Mouse (Mus musculus) liver, embryonic 13.5 days (tissue): ENCODE data around the gene Atp6ap1l. TPM values are rescaled to one million over a fixed set of nuclear protein-coding genes. Genes with fewer than 3 reads are reported as not detected.

Experiments
- ATAC-seq: fragments of 200-750 bp; cut with Nextera tagmentation; 2 replicates; pipeline ENCODE4 v1.8.0; 2017; ENCODE audit warnings: low read depth, mild to moderate bottlenecking, moderate number of reproducible peaks, moderate library complexity
- DNase-seq: peaks from one replicate; pipeline ENCODE4 v3.0.0; 2022
- H3K27ac ChIP-seq: fragments of 300-500 bp; sonication (generic); 2 replicates; pipeline ENCODE4 v1.5.1; 2015; ENCODE audit warnings: moderate library complexity, mild to moderate bottlenecking, inconsistent platforms
- H3K27me3 ChIP-seq: fragments of 300-500 bp; sonication (generic); 2 replicates; pipeline ENCODE4 v1.6.1; 2015; ENCODE audit warnings: mild to moderate bottlenecking, inconsistent platforms
- H3K36me3 ChIP-seq: fragments of 300-500 bp; sonication (generic); 2 replicates; pipeline ENCODE4 v1.6.1; 2015; ENCODE audit warnings: mild to moderate bottlenecking, inconsistent platforms
- H3K4me1 ChIP-seq: fragments of 300-500 bp; sonication (generic); replicated peaks from 2 replicates; pipeline ENCODE4 v1.6.1; 2015; ENCODE audit warnings: inconsistent platforms
- H3K4me2 ChIP-seq: fragments of 300-500 bp; sonication (generic); 2 replicates; pipeline ENCODE4 v1.6.1; 2015; ENCODE audit warnings: inconsistent platforms, mild to moderate bottlenecking, moderate library complexity
- H3K4me3 ChIP-seq: fragments of 300-500 bp; sonication (generic); replicated peaks from 2 replicates; pipeline ENCODE4 v1.5.1; 2015; ENCODE audit warnings: mild to moderate bottlenecking, inconsistent platforms
- H3K9ac ChIP-seq: fragments of 300-500 bp; sonication (generic); 2 replicates; pipeline ENCODE4 v1.6.1; 2015; ENCODE audit warnings: mild to moderate bottlenecking, inconsistent platforms
- H3K9me3 ChIP-seq: fragments of 300-500 bp; sonication (generic); replicated peaks from 2 replicates; pipeline ENCODE4 v1.6.1; 2016; ENCODE audit warnings: inconsistent platforms
- WGBS: fragments of 180-500 bp; shearing (Covaris S2); methylation state at CpG from one replicate; pipeline ENCODE4 v1.1.7; 2015; ENCODE audit not compliant: insufficient replicate concordance; 5-methylcytosine and 5-hydroxymethylcytosine counted together
- polyA plus RNA-seq: library from polyadenylated mRNA; unstranded; fragments of >200 nt; fragmentation: Nextera tagmentation; extraction: Ambion mirVana; gene quantifications from 2 replicates; pipeline ENCODE4 v1.2.1, GENCODE M21; 2015

Gene Atp6ap1l
- polyA plus RNA-seq, 1 experiment from 2014 or later = not detected

DNA sequence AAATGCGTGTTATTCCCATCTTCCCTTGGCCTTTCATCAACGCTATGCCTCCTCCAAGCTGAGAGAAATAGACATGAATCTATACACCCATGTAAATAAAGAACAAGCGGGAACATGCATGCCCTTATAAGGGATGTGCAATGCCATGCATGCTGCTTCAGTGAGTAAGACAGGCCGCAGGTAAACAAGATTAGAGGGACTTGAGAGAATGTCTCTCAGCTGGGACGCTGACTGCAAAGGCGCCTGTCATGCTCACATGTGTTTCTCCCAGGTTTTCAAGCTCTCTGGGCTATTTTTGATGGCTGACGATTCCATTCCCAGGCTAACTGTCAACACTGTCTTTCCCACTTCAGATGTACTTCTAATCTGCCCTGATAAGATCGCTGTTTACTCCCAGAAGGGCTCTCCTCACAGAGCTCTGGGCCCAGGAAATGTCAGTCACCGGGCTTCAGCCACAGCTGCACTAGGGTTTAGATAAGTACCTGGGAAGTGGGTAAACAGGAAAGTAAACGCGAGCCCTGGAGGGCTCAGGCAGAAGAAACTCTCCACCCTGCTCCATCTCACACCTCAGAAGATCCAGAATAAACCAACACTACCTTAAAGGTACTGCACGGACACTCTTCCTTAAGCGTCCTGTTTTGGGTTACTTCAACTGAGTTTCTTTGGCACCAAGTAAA is 19.2 kb downstream of the Atp6ap1l start:
- Histone ChIP-seq H3K9ac (peak overlapping the region; percentile 30), H3K4me3 (peak overlapping the region; percentile 47), H3K36me3 (no peaks in the 10 kb centered on the region), H3K4me2 (peak overlapping the region; percentile 68), H3K27ac (no peak overlapping the region), H3K4me1 (peaks cover 22% of the 10 kb centered on the region), H3K9me3 (no peaks in the 10 kb centered on the region), H3K27me3 (no peaks in the 10 kb centered on the region)
- peak; percentile 5 for DNase-seq
- WGBS = 30% methylated on average over 13 of the region's 13 CpGs
- peak; percentile 63 for ATAC-seq

DNA sequence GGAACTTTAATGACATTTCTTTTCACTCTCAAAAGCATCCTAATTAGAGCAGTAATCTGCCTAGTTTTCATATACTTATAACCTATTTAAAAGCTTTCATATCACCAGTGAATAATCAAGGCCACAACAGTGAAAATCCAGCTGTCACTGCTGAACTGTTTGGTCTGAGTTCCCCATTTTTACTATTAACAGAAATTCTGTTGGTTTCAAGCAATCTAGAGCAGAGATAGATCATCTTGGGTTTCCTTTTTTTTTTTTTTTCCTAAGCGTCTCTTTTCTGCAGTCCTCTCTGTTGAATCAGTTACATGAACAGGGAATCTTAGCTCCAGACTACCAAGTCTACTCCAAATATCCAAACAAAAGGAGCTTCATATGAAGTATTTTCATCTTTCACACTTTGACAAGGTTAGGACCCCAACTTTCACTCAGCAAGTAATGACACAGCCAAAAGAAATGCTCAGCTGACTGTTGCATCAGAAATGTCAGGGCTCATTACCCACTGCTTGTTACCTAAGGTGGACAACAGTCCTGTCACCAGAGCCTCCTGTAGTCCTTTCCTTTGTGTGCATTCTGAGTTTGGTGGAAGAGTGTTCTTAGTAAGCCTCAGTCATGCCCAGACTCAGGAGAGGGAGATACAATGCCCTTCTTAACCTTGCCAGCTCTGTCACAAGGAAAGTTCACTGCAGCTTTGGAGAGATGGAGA is 23.3 kb downstream of the Atp6ap1l start:
- WGBS = 29% methylated on average over 1 of the region's 1 CpGs
- Histone ChIP-seq H3K36me3 (no peaks in the 10 kb centered on the region), H3K27me3 (no peaks in the 10 kb centered on the region), H3K4me3 (no peak overlapping the region), H3K4me1 (peaks cover 8% of the 10 kb centered on the region), H3K4me2 (no peak overlapping the region), H3K27ac (no peak overlapping the region), H3K9me3 (no peaks in the 10 kb centered on the region), H3K9ac (no peak overlapping the region)
- ATAC-seq (no peak), DNase-seq (no peak)

DNA sequence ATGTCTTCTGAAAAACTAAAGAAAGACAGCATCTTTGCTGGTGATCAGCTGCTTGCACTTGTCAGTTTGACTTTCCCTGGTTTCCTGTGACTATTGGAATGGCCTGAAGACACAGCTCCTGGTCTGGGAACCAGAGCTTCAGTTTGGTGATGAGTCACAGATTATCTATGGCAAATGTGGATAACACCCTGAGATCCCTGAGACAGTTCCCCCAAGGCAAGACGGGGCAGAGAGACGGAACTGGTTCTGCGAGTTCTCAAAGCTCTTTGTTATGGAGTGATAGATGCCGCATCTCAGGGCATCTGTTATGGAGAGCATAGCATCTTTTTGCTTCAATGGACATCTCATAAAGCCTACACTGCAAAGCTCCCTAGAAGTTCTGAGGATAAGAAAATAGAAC is 33.6 kb downstream of the Atp6ap1l start:
- H3K9ac ChIP-seq = no peak overlapping the region
- no peak overlapping the region for H3K4me2 ChIP-seq
- H3K4me1 ChIP-seq = no peaks in the 10 kb centered on the region
- no peaks in the 10 kb centered on the region for H3K27me3 ChIP-seq
- no peaks in the 10 kb centered on the region for H3K36me3 ChIP-seq
- ATAC-seq (no peak), DNase-seq (no peak)
- no peak overlapping the region for H3K27ac ChIP-seq
- 58% methylated on average over 4 of the region's 4 CpGs for WGBS
- no peak overlapping the region for H3K4me3 ChIP-seq
- no peaks in the 10 kb centered on the region for H3K9me3 ChIP-seq

DNA sequence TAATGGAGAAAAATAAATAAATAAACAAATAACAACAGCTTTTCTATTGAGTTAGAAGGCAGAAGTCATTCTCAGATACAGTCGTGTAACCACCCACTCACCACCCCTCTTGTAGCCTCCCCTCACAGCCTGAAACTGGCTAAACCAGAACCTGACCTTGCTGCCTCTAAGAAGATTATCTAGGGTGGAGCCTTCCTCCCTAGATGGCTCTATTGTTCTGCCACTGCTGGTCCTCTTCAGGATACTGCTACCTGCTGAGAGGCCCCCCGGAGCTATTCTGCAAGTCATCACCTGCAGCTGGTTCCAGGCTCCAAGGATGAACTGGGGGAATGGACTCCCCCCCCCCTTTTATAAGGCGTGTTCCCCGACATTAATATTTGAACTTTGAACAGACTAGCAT is 36.0 kb downstream of the Atp6ap1l start:
- DNase-seq = no peak
- Histone ChIP-seq H3K36me3 (no peaks in the 10 kb centered on the region), H3K4me1 (no peaks in the 10 kb centered on the region), H3K27me3 (no peaks in the 10 kb centered on the region), H3K9ac (no peak overlapping the region), H3K27ac (no peak overlapping the region), H3K9me3 (no peaks in the 10 kb centered on the region), H3K4me3 (no peak overlapping the region), H3K4me2 (no peak overlapping the region)
- WGBS = 43% methylated on average over 4 of the region's 4 CpGs
- no peak for ATAC-seq

DNA sequence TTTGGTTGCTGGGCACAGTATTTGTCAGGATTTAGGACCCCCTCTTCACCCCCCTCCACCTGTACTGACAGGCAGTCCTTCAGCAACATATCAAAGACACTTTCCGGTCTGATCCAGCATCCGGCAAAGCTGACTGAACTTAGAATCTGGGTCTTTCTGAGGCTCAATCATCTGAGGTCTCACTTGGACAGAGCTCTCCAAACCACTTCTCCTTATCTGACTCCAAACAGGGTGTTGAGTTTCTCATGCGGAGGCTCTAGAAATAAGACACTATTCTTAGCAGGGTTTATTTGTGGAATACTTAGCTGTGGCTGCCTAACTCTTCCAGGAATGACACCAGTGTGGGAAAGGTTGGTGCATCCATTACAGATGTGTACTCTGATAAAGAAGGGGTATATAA is 43.0 kb downstream of the Atp6ap1l start:
- ATAC-seq = no peak
- H3K4me1 ChIP-seq = no peaks in the 10 kb centered on the region
- no peak overlapping the region for H3K4me2 ChIP-seq
- no peaks in the 10 kb centered on the region for H3K9me3 ChIP-seq
- H3K9ac ChIP-seq = no peak overlapping the region
- WGBS = 31% methylated on average over 3 of the region's 3 CpGs
- H3K4me3 ChIP-seq = no peak overlapping the region
- H3K27me3 ChIP-seq = no peaks in the 10 kb centered on the region
- H3K27ac ChIP-seq = no peak overlapping the region
- no peaks in the 10 kb centered on the region for H3K36me3 ChIP-seq
- no peak for DNase-seq

DNA sequence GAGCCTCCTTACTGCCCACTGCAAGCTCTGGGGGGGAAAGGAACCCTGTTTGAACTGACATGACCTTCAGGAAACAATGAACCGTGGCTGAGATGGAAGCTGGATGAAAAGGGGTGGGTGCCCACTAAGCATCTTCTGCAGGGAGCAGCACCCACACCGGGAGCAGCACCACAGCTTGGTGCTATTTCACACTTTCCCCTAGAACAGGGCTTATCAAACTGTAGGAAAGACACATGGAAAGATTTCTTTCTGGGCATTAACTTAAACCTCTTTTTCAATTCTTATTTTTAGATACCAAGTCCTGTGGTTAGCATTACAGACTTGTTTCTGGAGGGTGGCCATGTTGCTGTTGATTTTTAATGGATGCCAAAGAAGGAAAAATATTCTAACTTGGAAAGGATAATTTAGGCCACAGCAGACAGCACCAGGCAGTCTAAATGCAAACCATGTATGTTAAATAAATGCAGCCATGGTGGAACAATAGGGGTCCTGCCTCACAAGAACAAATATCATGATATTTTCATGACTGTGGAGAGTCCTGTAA is 44.2 kb downstream of the Atp6ap1l start:
- Histone ChIP-seq H3K4me1 (no peaks in the 10 kb centered on the region), H3K27ac (no peak overlapping the region), H3K4me2 (no peak overlapping the region), H3K9me3 (no peaks in the 10 kb centered on the region), H3K36me3 (no peaks in the 10 kb centered on the region), H3K9ac (no peak overlapping the region), H3K27me3 (no peaks in the 10 kb centered on the region), H3K4me3 (no peak overlapping the region)
- no peak for DNase-seq
- WGBS = 45% methylated on average over 2 of the region's 2 CpGs
- ATAC-seq = no peak

DNA sequence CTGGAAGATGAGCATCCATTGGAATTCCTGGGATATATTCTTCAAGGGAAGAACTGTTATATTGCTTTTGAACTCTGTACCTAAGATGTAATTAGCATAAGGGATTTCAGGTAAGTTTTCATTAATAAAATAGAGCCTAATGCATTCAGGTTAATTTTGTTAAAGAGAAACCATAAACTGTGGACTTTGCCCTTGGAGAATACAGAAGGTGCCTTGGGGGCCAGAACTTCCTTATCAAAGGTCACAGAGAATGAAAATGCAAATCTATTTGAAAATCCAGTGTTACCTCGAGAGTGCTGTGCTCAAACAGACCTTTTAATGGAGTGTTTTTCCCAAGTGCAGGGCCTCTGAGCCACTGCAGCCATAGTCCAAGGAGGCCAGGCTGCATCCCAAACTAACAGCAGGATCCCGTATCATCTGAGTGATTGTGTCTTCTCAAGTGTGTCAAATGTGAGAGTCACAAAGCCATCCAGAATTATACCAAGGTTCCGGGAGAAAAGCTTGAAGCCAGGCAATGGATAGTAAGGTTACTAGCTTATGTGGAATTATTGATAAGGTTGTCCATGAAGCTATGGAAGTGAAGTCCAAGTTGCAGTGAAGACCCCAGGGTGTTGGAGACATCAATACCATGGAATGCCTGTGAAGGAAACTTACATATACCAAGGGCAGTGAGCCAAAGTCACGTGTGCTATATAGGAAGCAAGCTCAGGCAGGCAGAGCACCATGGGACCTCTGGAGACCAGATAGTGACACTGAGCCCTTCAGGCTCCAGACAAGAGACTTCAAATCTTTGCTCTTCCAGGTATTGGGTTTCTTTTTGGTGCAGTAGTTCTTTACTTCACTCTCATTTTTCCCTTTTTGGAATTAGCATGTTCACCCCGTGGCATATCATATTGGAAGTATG is 52.2 kb downstream of the Atp6ap1l start:
- DNase-seq (no peak), ATAC-seq (no peak)
- H3K27ac ChIP-seq = no peak overlapping the region
- H3K4me1 ChIP-seq = no peaks in the 10 kb centered on the region
- H3K4me2 ChIP-seq = no peak overlapping the region
- no peaks in the 10 kb centered on the region for H3K27me3 ChIP-seq
- no peak overlapping the region for H3K4me3 ChIP-seq
- no peak overlapping the region for H3K9ac ChIP-seq
- H3K9me3 ChIP-seq = no peaks in the 10 kb centered on the region
- no peaks in the 10 kb centered on the region for H3K36me3 ChIP-seq
- WGBS = 59% methylated on average over 5 of the region's 5 CpGs

DNA sequence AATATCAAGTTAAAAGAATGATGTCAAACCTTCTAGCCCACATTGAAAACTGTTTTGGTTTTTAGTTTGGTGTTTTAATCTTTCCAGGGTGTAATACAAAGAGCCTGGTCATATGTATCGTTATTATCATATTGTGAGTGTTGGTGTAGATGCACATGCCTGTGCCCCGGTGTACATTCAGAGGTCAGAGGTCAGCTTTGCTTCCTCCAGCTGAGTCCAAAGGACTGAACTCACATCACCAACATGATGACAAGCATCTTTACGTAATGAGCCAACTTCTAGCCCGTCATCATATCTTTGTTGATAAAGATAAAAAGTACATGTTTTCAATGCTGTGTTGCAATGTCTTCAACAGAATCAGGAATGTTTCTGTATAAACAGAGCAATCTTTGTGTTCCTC is 53.4 kb downstream of the Atp6ap1l start:
- no peak for DNase-seq
- WGBS = 65% methylated on average over 4 of the region's 4 CpGs
- Histone ChIP-seq H3K27me3 (no peaks in the 10 kb centered on the region), H3K4me1 (no peaks in the 10 kb centered on the region), H3K9me3 (no peaks in the 10 kb centered on the region), H3K4me3 (no peak overlapping the region), H3K4me2 (no peak overlapping the region), H3K27ac (no peak overlapping the region), H3K9ac (no peak overlapping the region), H3K36me3 (no peaks in the 10 kb centered on the region)
- no peak for ATAC-seq

DNA sequence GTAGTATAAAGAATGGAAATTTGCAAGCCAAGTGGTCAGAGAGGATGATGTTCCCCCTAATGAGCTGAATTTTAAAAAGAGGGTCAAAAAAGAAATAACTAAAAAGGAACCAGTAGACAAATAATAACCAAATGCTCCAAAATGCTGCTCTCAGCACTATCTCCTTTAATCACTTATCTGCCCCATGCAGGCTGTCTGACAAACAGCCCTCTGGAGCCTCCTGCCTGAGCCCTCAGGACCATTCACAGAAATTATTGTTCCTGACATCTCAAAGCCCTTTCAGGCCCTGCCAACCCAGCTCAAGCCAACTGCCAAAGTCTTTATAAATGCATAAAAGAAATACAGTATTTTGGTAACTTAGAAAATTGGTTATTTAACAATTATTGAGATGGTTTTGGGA is 61.0 kb downstream of the Atp6ap1l start:
- no peaks in the 10 kb centered on the region for H3K36me3 ChIP-seq
- H3K9me3 ChIP-seq = no peaks in the 10 kb centered on the region
- ATAC-seq = peak; percentile 93
- H3K4me1 ChIP-seq = peaks cover 27% of the 10 kb centered on the region
- no peak overlapping the region for H3K4me3 ChIP-seq
- no peaks in the 10 kb centered on the region for H3K27me3 ChIP-seq
- peak overlapping the region; percentile 45 for H3K4me2 ChIP-seq
- H3K27ac ChIP-seq = peak overlapping the region; percentile 80
- peak; percentile 56 for DNase-seq
- 0 out of 2 replicates have a peak overlapping the region, but pooled peaks have one; percentile 6 for H3K9ac ChIP-seq

DNA sequence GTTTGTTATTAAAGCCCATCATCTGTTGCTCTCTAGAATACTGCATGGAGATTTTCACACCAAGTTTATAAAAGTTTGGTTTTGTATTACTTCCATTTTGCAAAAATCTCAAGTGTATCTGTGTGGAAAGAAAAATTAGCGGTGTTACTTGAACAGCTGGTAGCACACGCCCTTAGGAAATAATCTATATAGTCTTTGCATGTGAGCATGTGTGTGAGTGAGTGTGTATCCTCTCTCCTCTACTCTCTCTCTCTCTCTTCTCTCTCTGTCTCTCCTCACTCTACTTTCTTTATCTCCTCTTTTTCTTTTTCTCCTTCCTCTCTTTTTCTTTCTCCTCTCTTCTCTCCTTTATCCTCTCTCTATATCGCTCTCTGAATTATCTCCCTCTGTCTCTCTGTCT is 61.7 kb downstream of the Atp6ap1l start:
- H3K4me2 ChIP-seq = no peak overlapping the region
- WGBS = 52% methylated on average over 3 of the region's 3 CpGs
- no peak overlapping the region for H3K9ac ChIP-seq
- H3K4me1 ChIP-seq = peaks cover 27% of the 10 kb centered on the region
- H3K27ac ChIP-seq = peak overlapping the region; percentile 80
- no peaks in the 10 kb centered on the region for H3K9me3 ChIP-seq
- DNase-seq = no peak
- no peaks in the 10 kb centered on the region for H3K36me3 ChIP-seq
- peak; percentile 39; the same call in 1 of the 2 replicates for ATAC-seq
- H3K27me3 ChIP-seq = no peaks in the 10 kb centered on the region
- H3K4me3 ChIP-seq = no peak overlapping the region

DNA sequence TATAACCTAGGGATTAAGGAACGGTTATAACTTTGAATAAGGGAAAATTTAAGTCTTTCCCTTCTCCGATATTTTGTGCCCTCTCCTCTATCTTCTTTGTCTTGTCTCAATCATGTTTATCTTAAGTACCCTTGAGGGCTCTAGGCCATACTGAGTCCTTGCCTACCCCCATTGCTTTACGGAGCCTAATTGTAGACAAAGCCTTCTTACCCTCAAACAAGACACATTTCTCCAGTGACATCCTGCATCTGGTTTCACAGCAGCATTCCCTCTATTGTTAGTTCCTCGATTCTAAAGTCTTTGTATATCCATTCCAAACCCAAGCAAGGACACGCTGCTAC is 64.0 kb downstream of the Atp6ap1l start:
- no peaks in the 10 kb centered on the region for H3K9me3 ChIP-seq
- no peak overlapping the region for H3K27ac ChIP-seq
- H3K4me1 ChIP-seq = peaks cover 27% of the 10 kb centered on the region
- H3K4me3 ChIP-seq = no peak overlapping the region
- H3K36me3 ChIP-seq = no peaks in the 10 kb centered on the region
- ATAC-seq (no peak), DNase-seq (no peak)
- 42% methylated on average over 5 of the region's 5 CpGs for WGBS
- no peak overlapping the region for H3K4me2 ChIP-seq
- no peaks in the 10 kb centered on the region for H3K27me3 ChIP-seq
- H3K9ac ChIP-seq = no peak overlapping the region
